Mouse (Mus musculus): ENCODE data around the gene Gadd45b.

Gene Gadd45b

GRCm38 (mm10) chr10:80935698-80936097 is 5.8 kb downstream of the Gadd45b start:
- no peak for DNase-seq

DNA sequence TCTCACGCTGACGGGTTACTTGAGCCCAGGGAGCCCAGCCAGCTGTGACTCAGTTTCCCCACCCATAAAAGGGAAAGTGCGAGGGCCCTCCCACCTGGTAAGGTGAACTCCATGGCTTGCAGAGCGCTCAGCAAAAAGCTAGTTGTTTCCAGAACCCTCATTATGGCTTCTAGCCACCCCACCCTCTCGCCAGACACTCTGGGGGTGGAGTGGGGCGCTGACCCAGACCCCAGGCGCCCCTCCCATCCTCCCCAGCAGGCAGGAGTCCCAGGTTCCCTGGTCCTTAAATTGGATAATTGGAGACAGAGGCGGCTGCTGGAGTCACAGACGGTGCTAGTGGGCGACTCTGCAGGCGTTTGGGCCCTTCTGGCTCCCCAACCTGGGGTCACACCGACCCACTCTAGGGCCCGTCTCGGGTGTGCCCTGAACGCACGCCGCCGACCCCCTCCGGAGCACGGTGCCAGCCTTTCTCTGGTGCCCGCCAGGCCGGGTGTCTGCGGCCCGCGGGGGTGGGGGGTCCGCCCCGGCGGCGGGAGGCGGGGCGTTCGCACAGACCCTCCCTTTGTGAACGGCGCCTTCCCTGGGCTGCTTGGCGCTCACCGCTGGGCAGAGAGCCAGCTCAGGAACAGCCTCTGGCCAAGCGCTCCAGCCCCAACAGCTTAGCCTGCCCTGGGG is 6.4 kb downstream of the Gadd45b start:
- DNase-seq, result peak; percentile 83 to 87

DNA sequence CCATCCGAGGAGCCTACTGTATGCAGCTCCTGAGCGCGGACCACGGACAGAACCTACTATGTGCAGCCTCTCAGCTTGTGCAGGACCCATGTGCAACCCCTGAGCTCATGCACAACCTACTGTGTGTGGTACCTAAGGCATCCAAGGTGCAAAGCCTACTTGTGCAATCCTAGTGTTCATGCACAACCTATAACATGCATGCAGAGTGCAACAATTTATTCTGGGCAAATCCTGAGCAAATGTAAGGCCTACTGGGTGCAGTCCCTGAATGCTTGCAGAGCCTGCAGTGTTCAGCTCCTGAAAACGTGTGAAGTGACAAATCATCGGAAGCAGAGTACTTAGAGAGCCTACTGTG is 6.9 kb downstream of the Gadd45b start:
- no peak for DNase-seq

DNA sequence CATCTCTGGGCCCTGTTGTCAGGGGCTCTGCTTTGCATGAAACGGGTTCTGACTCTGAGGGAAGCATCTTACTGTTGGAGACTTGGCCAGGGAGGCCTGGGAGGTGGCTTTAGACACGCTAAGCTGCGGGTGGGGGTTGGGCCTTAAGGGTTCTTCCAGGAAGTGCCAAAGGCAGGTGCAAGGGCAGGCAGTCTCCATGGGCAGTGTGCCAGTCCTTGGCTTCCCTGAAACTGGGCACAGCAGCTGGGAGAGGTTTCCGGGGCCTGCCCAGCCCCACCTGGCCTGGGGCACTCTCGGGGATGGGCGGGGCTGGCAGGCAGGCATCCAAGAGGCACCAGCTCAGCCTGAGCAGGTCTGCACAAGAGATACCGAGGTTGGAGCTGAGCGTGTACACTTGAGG is 7.8 kb downstream of the Gadd45b start:
- peak; percentile 86 to 93 for DNase-seq

DNA sequence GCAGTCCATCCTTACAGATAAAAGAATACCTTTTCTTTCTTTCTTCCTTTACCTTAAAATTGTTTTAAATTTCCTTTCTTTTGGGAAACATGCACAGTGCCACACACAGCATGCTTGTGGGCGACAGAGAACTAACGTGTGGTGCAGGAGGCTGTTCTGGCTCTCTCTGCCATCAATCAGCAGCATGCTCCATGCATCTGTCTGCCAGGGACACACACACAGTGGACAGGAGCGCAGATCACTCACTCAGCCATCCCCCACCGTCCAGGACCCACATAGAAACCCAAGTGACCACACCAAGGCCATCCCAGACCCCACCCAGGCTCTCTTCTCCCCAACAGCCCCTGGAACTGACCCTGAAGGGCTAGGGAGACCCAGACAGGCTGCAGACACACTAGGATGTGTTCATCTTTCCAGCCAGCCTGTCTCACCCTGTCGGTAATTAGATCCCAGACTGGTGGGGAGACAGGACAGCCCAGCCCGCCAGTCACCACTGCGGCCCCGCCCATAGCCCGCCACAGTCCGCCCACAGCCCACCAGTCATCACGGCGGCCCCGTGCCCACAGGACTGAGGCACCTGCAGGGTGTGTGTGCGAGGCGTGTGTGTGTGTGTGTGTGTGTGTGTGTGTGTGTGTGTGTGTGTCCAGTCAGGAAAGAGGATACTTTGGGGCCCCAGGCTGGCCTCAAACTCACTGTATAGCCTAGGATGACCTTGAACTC is 9.1 kb downstream of the Gadd45b start:
- no peak for DNase-seq

- DNase-seq, result peak; percentile 93
Measured at GRCm38 (mm10) chr10:80939671-80940070, 9.8 kb downstream of the Gadd45b start.

GRCm38 (mm10) chr10:80940320-80940987 is 10.6 kb downstream of the Gadd45b start:
- DNase-seq, result peak; percentile 79 to 95

DNA sequence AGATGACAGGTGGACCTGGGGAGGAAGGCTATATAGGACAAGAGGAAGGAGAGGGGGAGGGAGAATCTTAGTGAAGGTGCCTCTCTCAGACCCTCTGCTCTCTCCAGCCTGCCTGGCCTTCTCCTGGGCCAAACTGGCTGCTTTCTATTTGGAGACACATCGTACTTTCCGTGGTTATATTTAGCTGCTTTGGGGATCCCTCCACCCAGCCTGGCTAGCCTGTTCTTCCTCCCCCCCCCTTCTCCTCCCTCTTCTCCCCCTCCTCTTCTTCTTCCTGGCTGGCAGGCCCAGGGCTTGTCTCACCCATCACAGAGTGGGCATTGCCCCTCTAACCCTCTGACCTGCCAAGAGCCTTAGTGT is 11.1 kb downstream of the Gadd45b start:
- DNase-seq, result no peak

DNA sequence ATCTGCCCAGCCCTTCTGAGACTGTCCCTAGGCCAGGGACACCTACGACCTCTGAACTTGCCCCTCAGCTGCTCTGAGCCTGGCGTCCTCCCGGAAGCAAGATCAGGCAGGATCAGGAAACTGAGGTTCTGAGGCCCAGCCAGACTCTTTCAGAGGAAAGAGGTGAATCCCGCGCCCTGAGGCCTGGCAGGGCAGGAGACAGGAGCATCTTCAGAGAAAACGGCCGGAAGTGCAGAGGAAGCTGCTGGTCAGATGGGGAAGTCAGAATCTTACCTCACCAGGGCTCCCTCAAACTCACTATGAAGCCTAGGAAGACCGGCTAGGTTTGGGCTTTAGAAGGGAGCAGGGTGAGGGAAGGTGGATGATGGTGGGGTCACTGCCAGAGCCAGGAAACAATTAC is 13.0 kb downstream of the Gadd45b start:
- DNase-seq, result peak in 1 of 2 experiments; percentile 51

- DNase-seq, result peak in 1 of 2 experiments; percentile 38
Measured at GRCm38 (mm10) chr10:80943701-80944100, 13.8 kb downstream of the Gadd45b start.

GRCm38 (mm10) chr10:80944231-80944630 is 14.4 kb downstream of the Gadd45b start:
- no peak for DNase-seq

GRCm38 (mm10) chr10:80946684-80947437 is 17.0 kb downstream of the Gadd45b start:
- no peak for DNase-seq

DNA sequence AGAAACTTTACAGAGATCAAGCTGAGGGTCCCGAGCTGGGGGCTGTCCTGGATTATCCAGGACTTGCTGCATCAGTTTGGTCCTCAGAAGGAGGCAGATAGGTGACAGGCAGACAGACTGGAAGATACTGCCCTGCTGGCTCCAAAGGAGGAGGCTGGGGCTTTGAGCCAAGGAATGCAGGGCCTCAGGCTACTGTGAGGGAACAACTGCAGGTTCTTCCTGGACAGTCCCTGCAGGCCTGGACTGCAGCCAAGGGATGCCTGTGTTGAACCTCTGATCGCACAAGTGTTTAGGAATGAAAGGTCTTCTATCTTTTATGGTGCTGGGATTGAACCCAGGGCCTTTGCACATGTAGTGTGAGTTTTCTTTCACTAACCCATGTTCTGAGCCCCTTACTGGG is 17.9 kb downstream of the Gadd45b start:
- peak; percentile 85 to 88 for DNase-seq

DNA sequence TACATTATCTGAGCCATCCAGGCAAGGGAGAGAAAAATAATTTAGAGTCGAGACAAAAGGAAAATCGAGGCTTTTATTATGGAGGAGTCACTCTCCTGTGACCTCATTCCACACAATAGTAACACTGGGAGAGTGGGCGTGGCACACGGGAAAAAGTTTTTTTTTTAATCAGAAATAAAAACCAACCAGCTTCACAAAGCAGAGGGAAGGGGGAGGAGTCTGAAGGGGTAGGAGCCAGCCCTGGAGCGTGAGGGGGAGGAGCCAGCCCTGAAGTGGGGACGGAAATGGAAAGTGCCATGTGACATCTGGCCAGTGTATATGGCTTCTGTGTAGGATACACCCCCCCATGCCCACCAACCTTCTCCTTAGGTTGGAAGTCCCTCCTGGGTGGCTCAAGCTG is 18.7 kb downstream of the Gadd45b start:
- peak; percentile 50 to 65 for DNase-seq

- DNase-seq, result no peak
Measured at GRCm38 (mm10) chr10:80949081-80949480, 19.2 kb downstream of the Gadd45b start.

GRCm38 (mm10) chr10:80950314-80950713 is 20.4 kb downstream of the Gadd45b start:
- DNase-seq, result no peak

GRCm38 (mm10) chr10:80951761-80952390 is 22.0 kb downstream of the Gadd45b start:
- no peak for DNase-seq

GRCm38 (mm10) chr10:80952449-80952848 is 22.6 kb downstream of the Gadd45b start:
- DNase-seq, result no peak

DNA sequence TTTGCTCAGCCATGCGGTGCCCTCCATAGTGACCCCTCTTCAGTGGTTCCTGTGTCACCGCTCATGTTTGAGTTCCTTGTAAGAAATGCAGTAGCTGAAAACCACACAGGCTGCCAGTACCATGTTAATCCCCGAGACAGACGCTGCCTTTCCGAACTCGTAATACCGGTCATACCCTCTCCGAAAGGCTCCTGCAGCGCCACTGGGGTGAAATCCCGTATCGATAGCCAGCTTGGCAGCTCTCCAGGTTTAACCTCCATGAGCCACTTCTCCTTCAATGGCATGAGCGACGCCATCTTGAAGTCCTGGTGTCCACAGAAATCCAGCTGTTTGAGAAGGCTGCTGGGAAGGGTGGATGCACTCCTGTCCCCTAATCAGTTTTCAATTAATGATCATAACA is 24.5 kb downstream of the Gadd45b start:
- DNase-seq, result no peak

DNA sequence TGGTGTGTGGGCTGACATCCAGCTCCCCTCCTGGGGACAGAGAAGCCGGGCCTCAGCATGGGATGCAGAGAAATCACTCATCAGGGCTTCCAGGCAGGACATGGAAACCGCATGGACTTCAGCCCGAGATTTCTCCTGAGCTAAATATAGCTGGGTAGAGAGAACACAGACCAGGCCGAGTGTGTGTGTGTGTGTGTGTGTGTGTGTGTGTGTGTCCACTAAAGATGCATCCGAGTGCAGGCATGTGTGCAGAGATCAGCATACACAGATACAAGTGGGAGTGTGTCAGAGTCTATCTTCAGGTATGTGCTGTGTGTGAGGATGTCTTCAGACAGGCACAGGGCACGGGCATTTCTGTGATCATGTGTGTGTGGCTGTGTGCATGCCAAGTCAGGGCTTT is 25.0 kb downstream of the Gadd45b start:
- DNase-seq, result no peak

- DNase-seq, result peak; percentile 68 to 70
Measured at GRCm38 (mm10) chr10:80955536-80955935, 25.7 kb downstream of the Gadd45b start.

GRCm38 (mm10) chr10:80956385-80956784 is 26.5 kb downstream of the Gadd45b start:
- DNase-seq, result no peak

DNA sequence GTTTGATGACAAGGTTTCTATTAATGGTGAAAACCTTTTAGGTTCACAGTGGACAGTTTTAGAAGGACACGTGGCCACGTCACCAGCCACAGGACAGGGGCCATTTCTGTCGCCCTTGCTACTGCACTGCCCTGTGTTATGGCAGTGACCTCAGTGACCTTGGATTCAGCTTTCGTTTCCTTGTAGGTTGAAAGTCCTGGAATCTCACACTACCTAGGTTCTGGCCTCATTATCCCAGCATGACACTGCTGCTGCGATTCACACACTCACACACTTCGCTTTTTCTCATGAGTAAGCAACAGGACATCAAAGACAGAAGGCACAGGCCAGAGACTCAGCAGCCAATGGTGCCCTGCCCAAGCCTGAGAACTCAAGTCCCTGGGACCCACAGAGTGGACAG is 27.0 kb downstream of the Gadd45b start:
- DNase-seq, result no peak
